Mouse (Mus musculus) megakaryocyte progenitor cell, adult 5-6 weeks (primary cell): ENCODE data around the gene Fam131a. TPM values are rescaled to one million over a fixed set of nuclear protein-coding genes. Genes with fewer than 3 reads are reported as not detected.

Source experiments
- ATAC-seq: replicated peaks from 2 replicates; pipeline ENCODE4 v1.8.0; 2016; ENCODE audit warnings: mild to moderate bottlenecking, moderate TSS enrichment, inconsistent platforms; ENCODE audit not compliant: poor library complexity
- total RNA-seq, 2 experiments: library from RNA; stranded (forward) in 1 of 2; stranded (reverse) in 1 of 2; fragments of 157-497, 149-512 nt in 1 of 2; fragments of 200-1000 nt in 1 of 2; gene quantifications; 2 replicates each; pipeline versions ENCODE4 v1.2.3 to v1.2.4; 2015 to 2017

The Fam131a gene
- total RNA-seq, 2 experiments from 2014 or later, result not detected

GRCm38 (mm10) chr16:20695622-20696323 is 2.7 kb downstream of the Fam131a start:
- no peak for ATAC-seq

DNA sequence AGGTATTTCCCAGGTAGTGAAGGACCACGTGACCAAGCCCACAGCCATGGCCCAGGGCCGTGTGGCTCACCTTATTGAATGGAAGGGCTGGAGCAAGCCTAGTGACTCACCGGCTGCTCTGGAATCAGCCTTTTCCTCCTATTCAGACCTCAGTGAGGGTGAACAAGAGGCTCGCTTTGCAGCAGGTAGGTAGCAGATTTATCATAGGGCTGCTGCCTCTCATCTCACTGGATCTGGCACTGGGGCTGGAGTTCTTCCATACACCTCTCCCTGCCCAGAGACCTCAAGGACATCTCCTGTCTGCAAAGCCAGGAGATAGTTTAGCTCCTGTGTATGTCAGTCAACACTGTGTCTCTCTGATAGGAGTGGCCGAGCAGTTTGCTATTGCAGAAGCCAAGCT is 6.2 kb downstream of the Fam131a start:
- no peak for ATAC-seq

DNA sequence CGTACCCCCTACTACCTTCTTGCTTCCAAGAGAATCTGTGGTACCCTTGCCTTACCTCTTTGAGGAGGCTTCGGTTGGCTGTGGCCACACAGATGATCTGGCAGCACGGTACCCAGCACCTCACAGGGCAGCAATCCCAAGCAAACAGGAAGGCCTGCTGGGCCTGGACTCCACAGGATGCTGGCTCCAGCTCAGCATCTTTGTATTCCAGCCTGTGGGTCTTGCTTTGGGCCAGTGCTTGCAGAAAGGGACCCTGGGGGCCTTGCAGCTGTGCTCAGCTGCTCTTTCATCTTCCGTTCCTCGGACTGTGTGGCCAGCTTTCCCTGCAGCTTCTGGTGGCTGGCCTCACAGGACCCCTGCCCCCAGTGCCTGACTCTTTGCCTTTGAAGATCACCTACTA is 7.0 kb downstream of the Fam131a start:
- ATAC-seq, result no peak

DNA sequence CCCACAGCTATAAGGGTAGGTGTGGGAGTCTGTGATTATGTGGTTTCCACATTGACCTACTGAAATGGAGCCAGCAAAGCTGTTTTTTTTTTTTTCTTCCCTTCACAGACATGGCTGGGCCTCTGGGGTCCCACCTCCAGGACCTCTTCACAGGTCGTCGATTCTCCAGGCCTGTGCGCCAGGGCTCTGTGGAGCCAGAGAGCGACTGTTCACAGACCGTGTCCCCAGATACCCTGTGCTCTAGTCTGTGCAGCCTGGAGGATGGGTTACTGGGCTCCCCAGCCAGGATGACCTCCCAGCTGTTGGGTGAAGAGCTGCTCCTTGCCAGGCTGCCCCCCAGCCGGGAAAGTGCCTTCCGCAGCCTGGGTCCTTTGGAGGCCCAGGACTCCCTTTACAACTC is 8.3 kb downstream of the Fam131a start:
- ATAC-seq, result no peak

- ATAC-seq, result no peak
These were observed 8.9 kb downstream of the Fam131a start for GRCm38 (mm10) chr16:20701729-20702521.

- ATAC-seq, result peak; percentile 82
These were observed 9.5 kb downstream of the Fam131a start for GRCm38 (mm10) chr16:20702522-20702893.

- ATAC-seq, result no peak
These were observed 10.0 kb downstream of the Fam131a start for GRCm38 (mm10) chr16:20703071-20703470.

- ATAC-seq, result peak; percentile 17
These were observed 10.8 kb downstream of the Fam131a start for GRCm38 (mm10) chr16:20703699-20704400.

- ATAC-seq, result no peak
These were observed 12.7 kb downstream of the Fam131a start for GRCm38 (mm10) chr16:20705786-20706185.

DNA sequence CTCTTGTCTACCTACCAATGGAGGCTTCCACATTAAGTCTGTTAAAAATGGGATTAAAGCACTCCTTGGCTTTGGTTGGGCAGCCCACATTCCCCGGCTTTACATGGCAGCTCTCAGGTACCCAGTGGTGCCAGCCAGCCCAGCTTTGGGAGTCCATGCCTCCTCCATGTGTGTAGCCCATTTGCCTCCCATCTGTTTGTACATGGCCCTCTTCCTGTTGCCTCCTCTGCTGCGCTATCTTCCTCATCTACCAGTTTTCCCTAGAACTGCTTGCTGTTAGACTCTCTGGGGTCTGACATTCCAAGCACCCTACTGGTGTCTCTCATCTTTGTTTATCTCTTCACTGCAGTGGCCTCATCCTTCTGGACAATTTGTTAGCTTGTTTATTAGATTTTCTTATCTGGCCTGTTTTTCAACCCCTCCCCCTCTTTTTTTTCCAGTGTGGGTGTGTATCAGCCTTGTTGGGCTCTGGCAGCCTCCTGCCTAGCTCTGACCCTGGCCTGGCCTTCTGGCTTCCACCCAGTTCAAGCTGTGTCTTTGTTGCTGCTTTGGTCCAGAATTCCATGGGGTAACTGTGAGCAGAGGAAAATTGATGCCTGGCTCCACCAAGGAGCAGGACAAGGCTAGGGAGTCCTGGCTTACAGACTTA is 13.5 kb downstream of the Fam131a start:
- ATAC-seq, result no peak

- no peak for ATAC-seq
These were observed 15.3 kb downstream of the Fam131a start for GRCm38 (mm10) chr16:20708220-20708938.

- no peak for ATAC-seq
These were observed 16.1 kb downstream of the Fam131a start for GRCm38 (mm10) chr16:20708939-20709734.

- ATAC-seq, result no peak
These were observed 17.3 kb downstream of the Fam131a start for GRCm38 (mm10) chr16:20710370-20710769.

DNA sequence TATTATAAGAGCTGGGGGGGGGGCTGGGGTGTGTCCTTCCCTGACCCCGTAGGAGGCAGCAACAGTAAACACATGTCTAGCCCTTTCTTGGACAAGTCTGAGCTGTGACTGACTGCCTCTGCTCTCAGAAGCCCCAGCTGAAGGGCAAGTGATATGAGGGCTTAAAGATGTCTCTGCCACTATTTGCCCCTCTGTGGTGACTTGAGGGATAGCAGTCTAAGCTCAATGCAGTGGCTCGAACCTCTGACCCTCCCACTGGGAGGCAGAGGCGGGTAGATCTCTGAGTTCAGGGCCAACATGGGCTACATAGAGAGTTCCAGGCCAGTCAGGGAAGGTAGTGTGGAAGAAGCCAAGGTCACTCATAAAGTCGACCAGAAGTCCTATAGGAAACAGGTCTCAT is 17.8 kb downstream of the Fam131a start:
- ATAC-seq, result peak; percentile 59

- no peak for ATAC-seq
These were observed 19.1 kb downstream of the Fam131a start for GRCm38 (mm10) chr16:20712190-20712589.

GRCm38 (mm10) chr16:20712889-20713288 is 19.8 kb downstream of the Fam131a start:
- no peak for ATAC-seq

DNA sequence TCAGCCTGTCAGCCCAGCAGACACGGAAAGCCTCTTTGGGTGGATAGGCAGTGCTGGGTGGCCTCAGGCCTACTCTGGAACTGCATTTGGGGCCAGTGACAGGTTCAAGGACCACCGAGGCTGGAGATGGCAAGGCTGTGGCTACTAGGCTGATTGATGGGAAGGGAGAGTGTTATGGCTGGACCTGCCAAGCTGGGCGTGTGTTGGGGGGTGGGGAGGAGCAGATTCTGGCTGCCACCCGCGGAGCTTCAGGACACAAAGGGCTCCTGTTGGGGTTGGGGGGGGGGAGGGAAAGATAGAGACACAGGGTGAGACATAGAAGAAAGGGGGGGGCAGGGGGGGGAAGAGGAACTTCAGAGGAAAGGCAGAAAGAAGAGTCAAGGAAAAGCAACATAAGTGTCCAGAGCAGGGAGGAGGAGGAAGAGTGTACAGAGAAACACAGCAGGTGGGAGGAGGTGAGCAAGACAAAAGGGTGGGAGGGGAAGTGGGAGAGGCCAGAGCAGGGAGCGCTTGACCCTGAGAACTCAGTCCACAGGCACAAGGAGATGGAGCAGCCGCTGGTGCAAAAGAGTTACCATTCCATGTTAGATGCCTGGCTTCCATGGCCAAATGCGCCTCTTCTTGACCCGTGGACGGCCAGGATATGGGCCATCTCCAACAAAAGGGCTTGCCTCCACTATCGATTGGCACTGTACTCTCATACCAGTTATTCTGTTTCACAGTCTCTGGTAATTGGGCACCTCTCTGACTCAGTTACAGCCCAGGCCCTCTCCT is 21.5 kb downstream of the Fam131a start:
- ATAC-seq, result no peak

- ATAC-seq, result no peak
These were observed 22.1 kb downstream of the Fam131a start for GRCm38 (mm10) chr16:20715161-20715560.

- ATAC-seq, result no peak
These were observed 22.5 kb downstream of the Fam131a start for GRCm38 (mm10) chr16:20715566-20715965.
